Mouse (Mus musculus): Measurements from ENCODE around the gene Epx. TPM values are rescaled to one million over a fixed set of nuclear protein-coding genes. Genes with fewer than 3 reads are reported as not detected.

Epx gene
- polyA plus RNA-seq, 1 experiment from 2014 or later: 1.8 TPM

- no peak overlapping the region for H3K4me2 ChIP-seq (ENCODE audit: low read length)
- H3K27ac ChIP-seq: no peak overlapping the region
- no peaks in the 10 kb centered on the region for H3K9me3 ChIP-seq (replicated peaks; ENCODE audit: low read length)
- TF ChIP-seq CTCF (IDR thresholded peaks at IDR 0.05; ENCODE audit: low read depth): no peak
- H3K9ac ChIP-seq (ENCODE audit: low read depth, low read length): no peak overlapping the region
- ATAC-seq (replicated peaks; ENCODE audit: low FRiP score, low read depth): no peak
- 67% methylated on average over 6 of the region's 6 CpGs for WGBS
- no peaks in the 10 kb centered on the region for H3K36me3 ChIP-seq (ENCODE audit: insufficient read depth, low read length)
- no peaks in the 10 kb centered on the region for H3K27me3 ChIP-seq (ENCODE audit: insufficient read depth, low read length)
- H3K4me1 ChIP-seq (replicated peaks; ENCODE audit: insufficient read depth, low read length): no peaks in the 10 kb centered on the region
- no peak overlapping the region for H3K4me3 ChIP-seq (replicated peaks; ENCODE audit: low read depth, low read length)
- DNase-seq (ENCODE audit: low spot score): no peak
Observed at GRCm38 (mm10) chr11:87847884-87848283, 27.5 kb downstream of the Epx start.

- Histone ChIP-seq H3K9ac (ENCODE audit: low read depth, low read length) (no peak overlapping the region), H3K4me2 (ENCODE audit: low read length) (no peak overlapping the region), H3K4me1 (replicated peaks; ENCODE audit: insufficient read depth, low read length) (no peaks in the 10 kb centered on the region), H3K27me3 (ENCODE audit: insufficient read depth, low read length) (no peaks in the 10 kb centered on the region), H3K9me3 (replicated peaks; ENCODE audit: low read length) (no peaks in the 10 kb centered on the region), H3K27ac (no peak overlapping the region), H3K4me3 (replicated peaks; ENCODE audit: low read depth, low read length) (no peak overlapping the region), H3K36me3 (ENCODE audit: insufficient read depth, low read length) (no peaks in the 10 kb centered on the region)
- DNase-seq (ENCODE audit: low spot score) (no peak), ATAC-seq (replicated peaks; ENCODE audit: low FRiP score, low read depth) (no peak; the same call in 1 of the 2 replicates)
- no peak for TF ChIP-seq CTCF (IDR thresholded peaks at IDR 0.05; ENCODE audit: low read depth)
- WGBS: 78% methylated on average over 12 of the region's 12 CpGs
Observed at GRCm38 (mm10) chr11:87846968-87847600, 28.3 kb downstream of the Epx start.

DNA sequence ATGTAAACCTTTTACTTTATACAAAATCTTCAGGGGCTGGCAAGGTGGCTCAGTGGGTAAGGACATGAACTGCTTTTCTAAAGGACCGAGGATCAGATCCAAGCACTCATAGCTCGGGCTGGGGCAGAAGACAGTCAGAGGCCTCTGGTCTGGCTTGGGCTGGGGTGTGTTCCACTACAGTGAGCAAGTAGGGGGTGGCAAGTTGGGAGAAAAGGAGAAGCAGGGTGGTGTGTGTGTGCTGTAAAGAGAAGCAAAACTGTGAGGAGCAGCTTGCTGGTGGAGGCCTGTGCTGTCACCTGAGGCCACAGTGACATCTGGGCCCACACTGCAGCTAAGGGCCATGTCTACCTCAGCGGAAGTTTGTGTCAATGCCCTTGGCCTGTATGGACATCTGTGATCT is 33.9 kb downstream of the Epx start:
- H3K4me2 ChIP-seq (ENCODE audit: low read length): no peak overlapping the region
- H3K36me3 ChIP-seq (ENCODE audit: insufficient read depth, low read length): no peaks in the 10 kb centered on the region
- no peaks in the 10 kb centered on the region for H3K9me3 ChIP-seq (replicated peaks; ENCODE audit: low read length)
- no peak overlapping the region for H3K4me3 ChIP-seq (replicated peaks; ENCODE audit: low read depth, low read length)
- H3K4me1 ChIP-seq (replicated peaks; ENCODE audit: insufficient read depth, low read length): no peaks in the 10 kb centered on the region
- no peak overlapping the region for H3K27ac ChIP-seq
- no peak overlapping the region for H3K9ac ChIP-seq (ENCODE audit: low read depth, low read length)
- no peak for ATAC-seq (replicated peaks; ENCODE audit: low FRiP score, low read depth)
- 73% methylated on average over 3 of the region's 3 CpGs for WGBS
- no peak for DNase-seq (ENCODE audit: low spot score)
- TF ChIP-seq CTCF (IDR thresholded peaks at IDR 0.05; ENCODE audit: low read depth): no peak
- H3K27me3 ChIP-seq (ENCODE audit: insufficient read depth, low read length): no peaks in the 10 kb centered on the region

GRCm38 (mm10) chr11:87840676-87841075 is 34.7 kb downstream of the Epx start:
- no peak for DNase-seq (ENCODE audit: low spot score)
- Histone ChIP-seq H3K9ac (ENCODE audit: low read depth, low read length) (no peak overlapping the region), H3K36me3 (ENCODE audit: insufficient read depth, low read length) (no peaks in the 10 kb centered on the region), H3K4me3 (replicated peaks; ENCODE audit: low read depth, low read length) (no peak overlapping the region), H3K9me3 (replicated peaks; ENCODE audit: low read length) (no peaks in the 10 kb centered on the region), H3K4me1 (replicated peaks; ENCODE audit: insufficient read depth, low read length) (no peaks in the 10 kb centered on the region), H3K4me2 (ENCODE audit: low read length) (no peak overlapping the region), H3K27ac (no peak overlapping the region), H3K27me3 (ENCODE audit: insufficient read depth, low read length) (no peaks in the 10 kb centered on the region)
- TF ChIP-seq CTCF (IDR thresholded peaks at IDR 0.05; ENCODE audit: low read depth): no peak
- 80% methylated on average over 8 of the region's 8 CpGs for whole genome bisulfite sequencing
- no peak for ATAC-seq (replicated peaks; ENCODE audit: low FRiP score, low read depth)

DNA sequence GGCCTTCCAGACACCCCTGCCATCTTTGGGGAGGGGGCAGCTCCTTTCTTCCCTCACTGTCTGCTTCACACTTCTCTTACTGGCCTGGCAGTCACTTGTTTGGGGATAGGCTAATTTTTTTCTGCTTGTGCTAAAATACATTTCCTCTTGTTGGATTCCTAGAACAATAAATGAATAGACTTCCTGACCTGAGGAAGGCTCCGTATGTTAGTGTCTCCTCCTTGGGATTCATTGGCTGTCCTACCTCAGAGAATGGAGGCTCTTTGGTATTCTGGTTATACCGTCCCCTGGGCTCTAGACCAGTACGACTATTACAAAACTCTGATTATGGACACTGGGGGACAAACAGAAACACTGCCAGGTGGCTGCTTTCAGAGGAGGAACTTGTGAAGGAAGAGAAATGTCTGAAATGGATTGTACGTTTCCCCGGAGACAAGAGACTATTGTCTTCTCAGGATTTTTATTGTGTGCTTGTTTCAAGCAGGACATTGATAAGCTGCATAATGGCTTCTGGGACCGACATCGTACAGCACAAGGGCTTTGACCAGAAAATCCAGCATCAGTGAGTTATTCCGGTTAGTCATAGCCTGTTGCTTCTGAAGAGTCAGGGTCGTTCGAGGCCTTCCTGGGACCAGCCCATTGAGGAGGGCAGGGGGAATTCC is 47.0 kb downstream of the Epx start, which contains the start of gene Lpo:
Gene Lpo (minus strand): TSS at position 51 of the 662 bp plus-strand sequence.
- no peak for DNase-seq (ENCODE audit: low spot score)
- no peak within 1 kb of the TSS for H3K4me3 ChIP-seq (replicated peaks; ENCODE audit: low read depth, low read length)
- no peaks in the 10 kb centered on the region for H3K9me3 ChIP-seq (replicated peaks; ENCODE audit: low read length)
- no peak within 1 kb of the TSS for H3K9ac ChIP-seq (ENCODE audit: low read depth, low read length)
- H3K27me3 ChIP-seq (ENCODE audit: insufficient read depth, low read length): no peaks in the 10 kb centered on the region
- H3K4me2 ChIP-seq (ENCODE audit: low read length): no peak within 1 kb of the TSS
- no peak within 1 kb of the TSS for H3K27ac ChIP-seq
- 38% methylated on average over 10 of the region's 10 CpGs for WGBS
- ATAC-seq (replicated peaks; ENCODE audit: low FRiP score, low read depth): no peak
- H3K4me1 ChIP-seq (replicated peaks; ENCODE audit: insufficient read depth, low read length): no peaks in the 10 kb centered on the region
- no peak for TF ChIP-seq CTCF (IDR thresholded peaks at IDR 0.05; ENCODE audit: low read depth)
- H3K36me3 ChIP-seq (ENCODE audit: insufficient read depth, low read length): no peaks in the 10 kb centered on the region

GRCm38 (mm10) chr11:87821502-87821901 is 53.8 kb downstream of the Epx start:
- Histone ChIP-seq H3K9ac (ENCODE audit: low read depth, low read length) (no peak overlapping the region), H3K4me3 (replicated peaks; ENCODE audit: low read depth, low read length) (no peak overlapping the region), H3K9me3 (replicated peaks; ENCODE audit: low read length) (no peaks in the 10 kb centered on the region), H3K27me3 (ENCODE audit: insufficient read depth, low read length) (no peaks in the 10 kb centered on the region), H3K27ac (no peak overlapping the region), H3K4me1 (replicated peaks; ENCODE audit: insufficient read depth, low read length) (no peaks in the 10 kb centered on the region), H3K36me3 (ENCODE audit: insufficient read depth, low read length) (no peaks in the 10 kb centered on the region), H3K4me2 (ENCODE audit: low read length) (no peak overlapping the region)
- 47% methylated on average over 5 of the region's 5 CpGs for WGBS
- no peak for TF ChIP-seq CTCF (IDR thresholded peaks at IDR 0.05; ENCODE audit: low read depth)
- ATAC-seq (replicated peaks; ENCODE audit: low FRiP score, low read depth): no peak
- DNase-seq (ENCODE audit: low spot score): no peak
